Mouse (Mus musculus) right cerebral cortex, adult 18-20 months (tissue): ENCODE results near the gene Nme8.

Experiments
- DNase-seq: peaks from one replicate; pipeline ENCODE4 v3.0.0; 2022; ENCODE audit warnings: mixed read lengths

The Nme8 gene

GRCm38 (mm10) chr13:19640203-19640851 lies 57.3 kb downstream of the Nme8 start:
- DNase-seq = no peak

DNA sequence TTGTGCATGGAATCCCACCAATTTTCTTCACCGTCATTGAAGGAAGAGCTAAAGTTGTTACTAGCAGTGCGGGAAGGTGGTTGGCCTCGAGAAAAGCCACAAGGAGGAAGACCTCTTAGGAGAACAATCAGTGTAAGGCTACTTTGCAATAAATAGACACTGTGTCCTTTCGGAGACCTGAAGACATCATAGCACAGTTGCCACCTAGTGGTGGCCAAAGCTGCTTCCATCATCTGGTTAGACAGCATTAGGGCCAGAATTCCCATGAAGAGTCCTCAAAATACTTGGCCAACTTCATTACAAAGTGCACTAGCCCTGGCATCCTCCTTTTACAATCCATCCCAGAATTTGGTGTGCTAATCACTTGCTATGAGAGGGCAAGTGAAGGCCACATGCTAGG lies 61.5 kb downstream of the Nme8 start:
- DNase-seq = no peak

DNA sequence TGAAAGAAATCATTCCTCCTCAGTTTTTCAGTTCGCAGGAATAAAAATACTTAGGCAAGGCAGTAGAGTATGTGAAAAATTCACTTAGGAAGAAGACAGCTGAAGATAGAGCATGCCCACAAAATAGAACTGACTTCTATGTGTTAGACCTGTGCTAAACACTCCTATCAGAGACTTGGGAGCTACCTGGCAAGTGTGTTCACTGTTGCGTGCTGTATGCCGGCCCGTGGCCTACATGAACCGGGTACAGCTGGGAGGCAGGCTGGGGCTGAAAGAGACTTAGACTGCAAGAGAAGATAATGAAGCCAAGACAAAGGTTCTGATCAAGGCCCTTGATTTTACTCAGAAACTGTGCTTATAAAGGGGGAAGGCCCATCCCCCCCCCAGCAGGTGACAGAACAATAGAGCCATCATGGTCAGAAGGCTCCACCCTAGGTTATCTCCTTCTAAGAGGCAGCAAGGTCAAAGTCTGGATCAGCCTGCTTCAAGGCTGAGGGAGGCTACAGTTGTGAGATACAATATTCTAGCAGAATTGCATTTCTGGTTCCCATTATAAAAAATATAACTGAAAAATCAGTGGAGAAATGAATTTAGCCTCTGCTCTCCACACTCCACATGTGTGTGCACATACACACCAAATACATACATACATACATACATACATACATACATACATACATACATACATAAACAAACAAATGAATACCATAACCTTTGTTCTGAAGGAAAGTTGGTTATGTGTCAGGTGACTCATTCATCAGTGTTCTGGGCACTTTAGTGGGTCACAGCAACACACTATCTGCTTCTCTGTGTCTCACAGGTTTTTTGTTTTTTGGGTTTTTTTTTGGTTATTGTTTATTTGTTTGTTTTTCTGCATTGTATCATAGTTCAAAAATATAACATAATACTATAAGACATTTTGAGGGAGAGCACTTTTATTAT lies 66.6 kb downstream of the Nme8 start:
- DNase-seq = no peak

GRCm38 (mm10) chr13:19626473-19626872 lies 71.1 kb downstream of the Nme8 start:
- DNase-seq = no peak

DNA sequence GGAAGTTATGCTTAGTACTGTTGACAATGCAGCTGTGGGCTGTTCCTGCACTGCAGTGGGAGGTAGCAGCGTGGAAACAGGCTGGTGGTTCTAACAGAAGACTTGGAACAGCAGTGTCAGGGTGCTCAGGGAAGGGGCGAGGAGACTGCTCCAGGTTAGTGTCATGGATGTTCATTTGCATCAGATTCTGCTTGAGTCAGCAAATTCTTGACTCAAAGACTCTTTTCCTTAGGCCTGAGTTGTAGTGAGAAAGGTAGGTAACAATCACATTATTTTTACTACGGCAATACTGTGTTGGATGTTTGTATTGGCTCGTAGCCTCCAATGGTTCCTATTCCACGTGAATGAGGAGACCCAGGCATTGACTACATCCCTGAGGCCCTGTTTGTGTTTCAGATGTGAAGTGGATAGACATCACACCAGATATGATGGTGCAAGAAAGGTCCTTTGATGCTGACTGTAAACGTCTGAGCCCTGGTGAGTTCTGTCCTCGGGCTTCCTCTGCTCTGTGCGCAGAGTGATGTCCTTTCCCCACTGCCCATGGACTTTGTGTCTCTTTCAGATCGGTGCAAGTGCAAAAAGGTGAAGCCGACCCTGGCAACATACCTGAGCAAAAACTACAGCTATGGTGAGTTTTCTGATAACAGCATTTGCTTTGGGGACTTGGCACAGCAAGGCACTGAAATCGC lies 72.8 kb downstream of the Nme8 start:
- DNase-seq = no peak

GRCm38 (mm10) chr13:19623228-19623905 lies 74.2 kb downstream of the Nme8 start:
- DNase-seq = no peak

- DNase-seq = peak; percentile 63
These were observed 74.9 kb downstream of the Nme8 start, which contains the start of gene Sfrp4 for GRCm38 (mm10) chr13:19622573-19623227. Gene Sfrp4, plus strand, starts transcription at chr13:19623104.

- peak; percentile 78 for DNase-seq
These were observed 78.2 kb downstream of the Nme8 start, which contains the start of gene Epdr1 for GRCm38 (mm10) chr13:19619216-19619927. Gene Epdr1, minus strand, starts transcription at chr13:19619927.

DNA sequence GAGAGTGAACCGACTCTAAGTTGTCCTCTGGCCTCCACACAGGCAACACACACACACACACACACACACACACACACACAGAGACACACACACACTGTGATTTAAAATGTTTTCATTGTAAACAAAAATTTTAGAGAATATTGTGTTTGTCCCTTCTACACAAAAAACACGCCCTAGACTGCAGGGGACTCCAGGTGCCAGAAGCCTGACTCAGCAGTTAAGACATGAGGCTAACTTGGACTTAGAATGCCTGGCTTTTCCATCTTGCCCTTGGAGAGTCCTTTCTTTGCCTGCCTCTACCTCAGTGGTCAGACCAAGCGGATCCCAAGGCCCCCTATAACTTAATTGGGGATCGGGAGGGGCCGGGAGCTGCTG lies 78.8 kb downstream of the Nme8 start:
- DNase-seq = peak; percentile 10

GRCm38 (mm10) chr13:19618081-19618480 lies 79.5 kb downstream of the Nme8 start:
- DNase-seq = no peak

DNA sequence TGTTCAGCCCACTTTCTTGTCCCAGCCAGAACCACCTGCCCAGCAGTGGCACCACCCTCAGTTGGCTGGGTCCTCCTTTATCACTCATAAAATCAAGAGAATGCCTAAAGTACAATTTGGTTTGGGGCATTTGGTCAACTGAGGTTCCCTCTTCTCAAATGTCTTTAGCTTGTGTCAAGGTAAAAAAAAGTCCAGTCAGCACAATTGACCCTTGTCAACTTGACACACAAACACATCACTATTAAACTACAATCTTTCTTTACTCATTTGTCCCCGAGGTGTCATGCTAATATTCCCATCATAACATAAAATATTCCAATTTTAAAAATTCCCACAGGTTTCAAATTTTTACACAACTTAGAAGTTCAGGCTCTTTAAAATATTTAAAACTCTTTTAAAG lies 83.3 kb downstream of the Nme8 start:
- no peak for DNase-seq

GRCm38 (mm10) chr13:19613426-19613825 lies 84.2 kb downstream of the Nme8 start:
- no peak for DNase-seq

DNA sequence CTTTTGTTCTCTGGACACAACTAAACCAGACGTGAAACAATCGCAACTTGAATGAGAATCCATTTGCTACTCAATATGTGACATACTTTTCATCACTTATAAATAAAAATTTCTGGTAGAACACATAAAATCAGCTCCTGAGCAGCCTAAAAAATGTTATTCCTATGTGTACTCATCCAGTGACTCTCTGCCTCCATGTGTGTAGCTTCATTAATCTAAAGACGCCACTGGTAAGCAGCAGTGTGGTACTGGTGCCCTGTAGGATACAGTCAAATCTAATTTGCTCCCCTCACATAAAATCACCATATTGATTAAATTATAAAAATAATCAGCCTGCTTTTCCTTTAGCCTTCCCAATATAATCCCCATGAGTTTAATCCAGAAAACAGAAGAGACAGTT lies 84.6 kb downstream of the Nme8 start:
- DNase-seq = no peak

- peak; percentile 13 for DNase-seq
These were observed 85.2 kb downstream of the Nme8 start for GRCm38 (mm10) chr13:19612348-19612747.

DNA sequence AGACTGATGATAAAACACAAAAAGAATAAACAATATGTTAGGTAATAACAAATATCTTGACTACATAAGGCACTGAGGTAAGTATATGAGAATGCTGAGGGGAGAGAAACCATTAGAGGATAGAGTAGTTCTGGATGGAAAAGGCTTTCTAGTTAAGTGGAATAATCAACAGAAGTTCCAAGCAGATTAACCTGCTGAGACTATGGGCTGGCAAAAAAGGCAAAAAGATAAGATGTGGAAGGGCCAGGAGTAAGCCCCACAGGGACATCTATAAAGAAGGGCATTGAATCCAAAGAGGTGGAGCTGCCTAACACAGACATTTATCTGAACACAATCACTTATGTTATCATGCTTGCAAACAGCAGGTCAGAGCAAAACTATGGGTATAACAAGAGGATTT lies 89.5 kb downstream of the Nme8 start:
- no peak for DNase-seq

- no peak for DNase-seq
These were observed 92.7 kb downstream of the Nme8 start for GRCm38 (mm10) chr13:19604916-19605315.

- no peak for DNase-seq
These were observed 93.9 kb downstream of the Nme8 start for GRCm38 (mm10) chr13:19603719-19604118.

GRCm38 (mm10) chr13:19602531-19602930 lies 95.1 kb downstream of the Nme8 start:
- no peak for DNase-seq

- no peak for DNase-seq
These were observed 98.4 kb downstream of the Nme8 start for GRCm38 (mm10) chr13:19599242-19599641.

- DNase-seq = no peak
These were observed 102.5 kb downstream of the Nme8 start for GRCm38 (mm10) chr13:19595141-19595540.
